Comparison of ENCODE assay signal across 12 mouse cellular contexts in the genomic region with DNA sequence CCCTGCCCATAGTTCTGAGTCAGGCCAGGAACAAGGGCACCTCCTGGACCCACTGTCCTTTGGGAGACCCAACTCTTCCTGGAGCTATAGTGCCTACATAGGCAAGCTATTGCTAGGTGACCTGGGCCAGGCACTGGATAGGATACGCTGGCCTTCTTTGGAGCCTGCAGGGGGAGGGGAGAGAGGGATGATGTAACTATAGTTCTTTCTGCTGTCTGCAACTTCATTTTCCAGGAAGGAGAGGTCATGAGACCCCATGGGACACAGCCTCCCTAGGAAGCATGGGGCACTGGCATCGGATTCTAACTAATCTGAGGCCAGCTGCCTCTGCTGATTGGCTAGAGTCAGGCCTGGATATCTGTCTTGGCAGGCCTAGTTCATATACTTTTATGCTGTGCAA. TPM values are rescaled to one million over a fixed set of nuclear protein-coding genes. Genes with fewer than 3 reads are reported as not detected.
DNase-seq lines count a peak whose midpoint lies in the region; ATAC-seq and TF ChIP-seq lines count a peak whose summit lies in the region.
"Had no signal": no experiment of that assay in that cellular context is flagged by ENCODE, and none has a peak within 500 bp of the region (broad histone marks: within the 10 kb centered on the region; RNA-seq: fewer than 3 reads in every experiment).

No protein-coding gene starts in this region.

- H3K27ac ChIP-seq in spleen, adult 2 months (ENCODE audit: insufficient read depth, low read length), result peak overlapping the region; percentile 4; the same call in 1 of the 2 replicates
- H3K27ac ChIP-seq in heart, embryonic 11.5 days (ENCODE audit: low read depth, low read length), result peak overlapping the region; percentile 62
- H3K27ac ChIP-seq in olfactory bulb, adult 2 months (ENCODE audit: insufficient read depth, low read depth, low read length), result peak overlapping the region; percentile 74

- DNase-seq in heart, adult 11 months, result peak; percentile 96
- no peak for DNase-seq in heart, postnatal 36 days
- DNase-seq in spleen, adult 2 months (ENCODE audit: low read depth in 1 of 2, low spot score in 2 of 2), result no peak
- no peak for DNase-seq in spleen, adult 12 weeks (ENCODE audit: low spot score)
- DNase-seq in gastrocnemius, postnatal 10 days, result no peak
- DNase-seq in cerebellum, postnatal 14 days, result no peak
- DNase-seq: kidney, postnatal 36 days; thymus, postnatal 25 days had no signal

- no peak overlapping the region for H3K9ac ChIP-seq in heart, embryonic 11.5 days (ENCODE audit: low read depth, low read length)
- H3K9ac ChIP-seq: limb, embryonic 13.5 days; midbrain, embryonic 15.5 days had no signal

- intact Hi-C loops in heart, postnatal 36 days (cut with DNase I), result no loop called here

- H3K4me3 ChIP-seq in spleen, adult 2 months (ENCODE audit: extremely low read depth, insufficient read depth, insufficient read length), result no peak overlapping the region
- no peak overlapping the region for H3K4me3 ChIP-seq in heart, embryonic 11.5 days (ENCODE audit: low read depth, low read length)
- H3K4me3 ChIP-seq in olfactory bulb, adult 2 months (ENCODE audit: insufficient read depth, low read depth, low read length), result no peak overlapping the region
- H3K4me3 ChIP-seq: limb, embryonic 13.5 days; midbrain, embryonic 15.5 days had no signal

- TF ChIP-seq CTCF in spleen, adult 2 months (IDR thresholded peaks at IDR 0.05; ENCODE audit: extremely low read depth, insufficient read depth, insufficient read length, insufficient replicate concordance), result no peak
- no peak for TF ChIP-seq CTCF in olfactory bulb, adult 2 months (IDR thresholded peaks at IDR 0.05; ENCODE audit: insufficient read depth, low read depth, low read length)

- H3K4me2 ChIP-seq in heart, embryonic 11.5 days, result no peak overlapping the region
- H3K4me2 ChIP-seq: limb, embryonic 13.5 days; midbrain, embryonic 15.5 days had no signal

- 70% methylated on average over 2 of the region's 2 CpGs for whole genome bisulfite sequencing in spleen, adult 2 months
- WGBS in heart, embryonic 11.5 days (ENCODE audit: insufficient replicate concordance), result 11% methylated on average over 2 of the region's 2 CpGs
- WGBS in olfactory bulb, adult 2 months, result 60% methylated on average over 2 of the region's 2 CpGs

- H3K9me3 ChIP-seq in heart, embryonic 11.5 days (replicated peaks; ENCODE audit: control insufficient read depth, low read length), result no peaks in the 10 kb centered on the region
- H3K9me3 ChIP-seq: limb, embryonic 13.5 days; midbrain, embryonic 15.5 days had no signal

- H3K27me3 ChIP-seq in spleen, adult 2 months (ENCODE audit: control insufficient read depth, insufficient read depth, low read length), result no peaks in the 10 kb centered on the region
- no peaks in the 10 kb centered on the region for H3K27me3 ChIP-seq in heart, embryonic 11.5 days (ENCODE audit: control insufficient read depth, insufficient read depth, low read length)
- H3K27me3 ChIP-seq: limb, embryonic 13.5 days; midbrain, embryonic 15.5 days had no signal

- TF ChIP-seq POLR2A in spleen, adult 2 months (IDR thresholded peaks at IDR 0.05; ENCODE audit: low read depth, low read length), result no peak
- no peak for TF ChIP-seq POLR2A in olfactory bulb, adult 2 months (IDR thresholded peaks at IDR 0.05; ENCODE audit: insufficient read depth, low read depth, low read length)

- no peak for ATAC-seq in heart, embryonic 11.5 days (replicated peaks; ENCODE audit: insufficient number of reproducible peaks, low FRiP score, low TSS enrichment)
- ATAC-seq: midbrain, embryonic 15.5 days had no signal

- no peaks in the 10 kb centered on the region for H3K36me3 ChIP-seq in spleen, adult 2 months (ENCODE audit: control insufficient read depth, insufficient read depth, low read length)
- no peaks in the 10 kb centered on the region for H3K36me3 ChIP-seq in heart, embryonic 11.5 days (ENCODE audit: control insufficient read depth, insufficient read depth, low read length)
- H3K36me3 ChIP-seq: limb, embryonic 13.5 days; midbrain, embryonic 15.5 days had no signal

- no peaks in the 10 kb centered on the region for H3K4me1 ChIP-seq in spleen, adult 2 months (ENCODE audit: control insufficient read depth, insufficient read depth, insufficient read length)
- peaks cover 25% of the 10 kb centered on the region for H3K4me1 ChIP-seq in heart, embryonic 11.5 days (ENCODE audit: control insufficient read depth, insufficient read depth, low read length)
- H3K4me1 ChIP-seq in olfactory bulb, adult 2 months (ENCODE audit: control insufficient read depth, insufficient read depth, low read length), result peaks cover 48% of the 10 kb centered on the region

RNA-seq across cellular contexts. Expression of gene Poc1a, which starts 38.2 kb away (rescaled TPM):
- 1 to 10 TPM; 4.1 TPM for total RNA-seq in heart, postnatal 36 days (2021)
- polyA plus RNA-seq in spleen, adult 2 months (2012; rRNA removed), result 6.8 and 8.4 TPM in 2 replicates
- polyA plus RNA-seq in heart, embryonic 11.5 days (2014; fragmentation: Nextera tagmentation; extraction: Ambion mirVana), result 28.4 and 31.1 TPM in 2 replicates
- polyA plus RNA-seq in olfactory bulb, adult 2 months (2012; ENCODE audit: insufficient read depth, insufficient read length, low replicate concordance, missing spikeins), result not detected in 2 replicates
- total RNA-seq in gastrocnemius, postnatal 10 days (2021), result 1 to 10 TPM; 3.7 to 5.2 TPM

RNA-seq across cellular contexts. Expression of gene Dusp7, which starts 49.3 kb away (rescaled TPM):
- 10 to 100 TPM; 56.6 to 56.8 TPM for total RNA-seq in heart, postnatal 36 days (2021)
- polyA plus RNA-seq in spleen, adult 2 months (2012; rRNA removed), result 73.1 and 93.2 TPM in 2 replicates
- 19.8 and 22.0 TPM in 2 replicates for polyA plus RNA-seq in heart, embryonic 11.5 days (2014; fragmentation: Nextera tagmentation; extraction: Ambion mirVana)
- polyA plus RNA-seq in olfactory bulb, adult 2 months (2012; ENCODE audit: insufficient read depth, insufficient read length, low replicate concordance, missing spikeins), result not detected in 2 replicates
- total RNA-seq in gastrocnemius, postnatal 10 days (2021), result 10 to 100 TPM; 16.0 to 19.9 TPM

Comparison
In these comparisons a context has a peak if more than half of its experiments do, and no peak if none do; other contexts are left out.
1. H3K27ac ChIP-seq: peak in every context shown above with its lines; median percentile 74 in olfactory bulb, adult 2 months; 62 in heart, embryonic 11.5 days; 4 in spleen, adult 2 months.
2. RNA of gene Dusp7, which starts 49.3 kb away (polyA plus RNA-seq): 73.1 to 93.2 TPM in spleen, adult 2 months and 19.8 to 22.0 TPM in heart, embryonic 11.5 days; not detected in olfactory bulb, adult 2 months; every median in the first group is over 10 times any median in the second.